Mouse (Mus musculus) brain, embryonic 14.5 days (tissue): ENCODE measurements at regions not wholly inside any gene's neighbourhood (a gene's known extent, or its start where the extent isn't known, plus 50 kb on each side); places are given as distances from the start of the nearest gene placed in this dataset.

Source experiments
- CTCF ChIP-seq: fragments of 200-500 bp; IDR thresholded peaks from 2 replicates; pipeline ENCODE4 v1.5.1; 2012; ENCODE audit warnings: inconsistent platforms, mild to moderate bottlenecking, moderate library complexity, borderline replicate concordance; ENCODE audit not compliant: insufficient read depth, insufficient read length; ENCODE audit errors: extremely low read depth
- POLR2A ChIP-seq: fragments of 200-500 bp; IDR thresholded peaks from 2 replicates; pipeline ENCODE4 v1.6.1; 2012; ENCODE audit warnings: mild to moderate bottlenecking, inconsistent platforms, borderline replicate concordance; ENCODE audit not compliant: poor library complexity, insufficient read depth, insufficient read length, severe bottlenecking; ENCODE audit errors: extremely low read depth

DNA sequence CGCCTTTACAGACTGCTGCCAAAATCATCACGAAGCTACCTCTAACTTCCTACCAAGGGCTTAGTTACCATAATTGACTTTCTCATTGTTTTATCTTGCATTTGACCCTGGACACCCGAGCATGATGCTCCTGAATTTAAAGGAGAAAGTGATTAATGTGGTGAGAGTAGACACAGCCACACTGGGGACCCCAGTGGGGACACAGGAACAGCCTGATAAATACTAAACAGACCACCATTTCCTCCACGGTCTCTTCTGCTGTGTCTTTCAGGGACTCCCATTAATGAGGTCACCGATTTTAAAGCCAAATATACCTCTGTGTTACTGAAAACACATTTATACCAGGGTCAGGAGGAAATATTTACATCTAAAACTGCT, 235.2 kb upstream of the Slc7a11 start:
- no peak for TF ChIP-seq CTCF
- no peak for TF ChIP-seq POLR2A
